Mouse (Mus musculus) cerebellum, adult 2 months (tissue): ENCODE results near the gene Mga. TPM values are rescaled to one million over a fixed set of nuclear protein-coding genes. Genes with fewer than 3 reads are reported as not detected.

Experiments used
- DNase-seq, 2 experiments: peaks; one replicate each; pipeline ENCODE4 v3.0.0; 2021
- H3K27ac ChIP-seq: fragments of 200-500 bp; 2 replicates; pipeline ENCODE4 v1.5.1; 2012; ENCODE audit warnings: low read length, control low read depth, inconsistent platforms; ENCODE audit not compliant: insufficient read depth
- H3K27me3 ChIP-seq: fragments of 200-500 bp; 2 replicates; pipeline ENCODE4 v1.6.1; 2012; ENCODE audit warnings: inconsistent platforms, mild to moderate bottlenecking, low read length, moderate library complexity; ENCODE audit not compliant: control insufficient read depth, insufficient read depth
- H3K4me1 ChIP-seq: fragments of 200-500 bp; 2 replicates; pipeline ENCODE4 v1.6.1; 2011; ENCODE audit warnings: low read length; ENCODE audit not compliant: control insufficient read depth, insufficient read depth
- H3K4me3 ChIP-seq: fragments of 200-500 bp; replicated peaks from 2 replicates; pipeline ENCODE3; 2011; ENCODE audit warnings: mild to moderate bottlenecking, low read depth, low read length, control low read depth; ENCODE audit not compliant: insufficient read depth
- CTCF ChIP-seq: fragments of 200-500 bp; IDR thresholded peaks from 2 replicates; pipeline ENCODE4 v1.5.1; 2011; ENCODE audit warnings: low read depth, mild to moderate bottlenecking, control low read depth, low read length, moderate library complexity, borderline replicate concordance; ENCODE audit not compliant: insufficient read depth
- POLR2A ChIP-seq: fragments of 200-500 bp; IDR thresholded peaks from 2 replicates; pipeline ENCODE4 v1.6.1; 2011; ENCODE audit warnings: low read length, control low read depth, borderline replicate concordance; ENCODE audit not compliant: insufficient read depth
- WGBS: fragments of 180-500 bp; shearing (Covaris S2); methylation state at CpG from one replicate; pipeline ENCODE4 v1.1.7; 2018; 5-methylcytosine and 5-hydroxymethylcytosine counted together
- polyA plus RNA-seq: library from polyadenylated mRNA; depleted of rRNA; stranded (reverse); fragments of >200 nt; gene quantifications from 2 replicates; pipeline ENCODE4 v1.2.3, GENCODE M21; 2012; rRNA removed

Gene Mga
- 22.8 and 24.9 TPM in 2 replicates for polyA plus RNA-seq

- WGBS: 2% methylated on average over 58 of the region's 58 CpGs
- H3K27me3 ChIP-seq: no peaks in the 10 kb centered on the region
Measured at GRCm38 (mm10) chr2:119897090-119897732, at the start of gene Mga. Mga (plus strand) TSS chr2:119897228.

GRCm38 (mm10) chr2:119853811-119854210 lies 43.2 kb upstream of the Mga start:
- DNase-seq: no peak
- TF ChIP-seq CTCF (no peak), POLR2A (no peak)
- H3K27ac ChIP-seq: no peak overlapping the region
- H3K4me3 ChIP-seq: no peak overlapping the region
- WGBS: 90% methylated on average over 4 of the region's 4 CpGs
- no peaks in the 10 kb centered on the region for H3K27me3 ChIP-seq
- H3K4me1 ChIP-seq: no peaks in the 10 kb centered on the region; the same call in 1 of the 2 replicates

More at GRCm38 (mm10) chr2:119897090-119897732, at the start of gene Mga:
- TF ChIP-seq POLR2A (peak; percentile 36; the same call in 1 of the 2 replicates), CTCF (no peak)
- peak within 1 kb of the TSS; percentile 18 for H3K27ac ChIP-seq
- peak; percentile 84 to 85 for DNase-seq
- peaks cover 4% of the 10 kb centered on the region for H3K4me1 ChIP-seq
- H3K4me3 ChIP-seq: peak within 1 kb of the TSS; percentile 54

- no peak overlapping the region for H3K4me3 ChIP-seq
- no peak for DNase-seq
Measured at GRCm38 (mm10) chr2:119855310-119855850, 41.6 kb upstream of the Mga start.

GRCm38 (mm10) chr2:119857341-119857740 lies 39.7 kb upstream of the Mga start:
- WGBS: 97% methylated on average over 2 of the region's 2 CpGs
- TF ChIP-seq CTCF: no peak
- TF ChIP-seq POLR2A: no peak
- H3K27ac ChIP-seq: no peak overlapping the region
- DNase-seq: no peak
- H3K4me3 ChIP-seq: no peak overlapping the region
- H3K4me1 ChIP-seq: no peaks in the 10 kb centered on the region
- no peaks in the 10 kb centered on the region for H3K27me3 ChIP-seq

More at GRCm38 (mm10) chr2:119855310-119855850, 41.6 kb upstream of the Mga start:
- TF ChIP-seq POLR2A (no peak), CTCF (no peak)
- H3K27me3 ChIP-seq: no peaks in the 10 kb centered on the region
- WGBS: 75% methylated on average over 6 of the region's 6 CpGs
- H3K27ac ChIP-seq: no peak overlapping the region
- no peaks in the 10 kb centered on the region; the same call in 1 of the 2 replicates for H3K4me1 ChIP-seq

GRCm38 (mm10) chr2:119864484-119864883 lies 32.5 kb upstream of the Mga start:
- H3K4me1 ChIP-seq: no peaks in the 10 kb centered on the region
- 57% methylated on average over 4 of the region's 4 CpGs for WGBS
- H3K27ac ChIP-seq: no peak overlapping the region
- no peak for TF ChIP-seq CTCF
- H3K4me3 ChIP-seq: no peak overlapping the region
- DNase-seq: no peak
- no peaks in the 10 kb centered on the region for H3K27me3 ChIP-seq

GRCm38 (mm10) chr2:119872371-119873104 lies 24.5 kb upstream of the Mga start:
- Histone ChIP-seq H3K27ac (peak overlapping the region; percentile 86), H3K27me3 (no peaks in the 10 kb centered on the region), H3K4me1 (no peaks in the 10 kb centered on the region), H3K4me3 (peak overlapping the region; percentile 74)
- under 1% methylated on average over 72 of the region's 73 CpGs for WGBS
- TF ChIP-seq CTCF: no peak
- peak; percentile 64; the same call in 1 of the 2 replicates for TF ChIP-seq POLR2A
- DNase-seq: peak; percentile 89 to 91

- H3K27me3 ChIP-seq: no peaks in the 10 kb centered on the region
- peak; percentile 92 to 93 for DNase-seq
- TF ChIP-seq POLR2A (no peak), CTCF (no peak)
- WGBS: under 1% methylated on average over 39 of the region's 39 CpGs
- no peaks in the 10 kb centered on the region for H3K4me1 ChIP-seq
- peak overlapping the region; percentile 86 for H3K27ac ChIP-seq
- H3K4me3 ChIP-seq: peak overlapping the region; percentile 74
Measured at GRCm38 (mm10) chr2:119873105-119873464, 23.9 kb upstream of the Mga start.
